Mouse (Mus musculus) Muller cell, postnatal 12 days (primary cell): ENCODE measurements around the gene Atn1.

Source experiments
- DNase-seq: peaks from one replicate; pipeline ENCODE4 v3.0.0-alpha.2; 2015; ENCODE audit errors: inconsistent ontology term

Gene Atn1

DNA sequence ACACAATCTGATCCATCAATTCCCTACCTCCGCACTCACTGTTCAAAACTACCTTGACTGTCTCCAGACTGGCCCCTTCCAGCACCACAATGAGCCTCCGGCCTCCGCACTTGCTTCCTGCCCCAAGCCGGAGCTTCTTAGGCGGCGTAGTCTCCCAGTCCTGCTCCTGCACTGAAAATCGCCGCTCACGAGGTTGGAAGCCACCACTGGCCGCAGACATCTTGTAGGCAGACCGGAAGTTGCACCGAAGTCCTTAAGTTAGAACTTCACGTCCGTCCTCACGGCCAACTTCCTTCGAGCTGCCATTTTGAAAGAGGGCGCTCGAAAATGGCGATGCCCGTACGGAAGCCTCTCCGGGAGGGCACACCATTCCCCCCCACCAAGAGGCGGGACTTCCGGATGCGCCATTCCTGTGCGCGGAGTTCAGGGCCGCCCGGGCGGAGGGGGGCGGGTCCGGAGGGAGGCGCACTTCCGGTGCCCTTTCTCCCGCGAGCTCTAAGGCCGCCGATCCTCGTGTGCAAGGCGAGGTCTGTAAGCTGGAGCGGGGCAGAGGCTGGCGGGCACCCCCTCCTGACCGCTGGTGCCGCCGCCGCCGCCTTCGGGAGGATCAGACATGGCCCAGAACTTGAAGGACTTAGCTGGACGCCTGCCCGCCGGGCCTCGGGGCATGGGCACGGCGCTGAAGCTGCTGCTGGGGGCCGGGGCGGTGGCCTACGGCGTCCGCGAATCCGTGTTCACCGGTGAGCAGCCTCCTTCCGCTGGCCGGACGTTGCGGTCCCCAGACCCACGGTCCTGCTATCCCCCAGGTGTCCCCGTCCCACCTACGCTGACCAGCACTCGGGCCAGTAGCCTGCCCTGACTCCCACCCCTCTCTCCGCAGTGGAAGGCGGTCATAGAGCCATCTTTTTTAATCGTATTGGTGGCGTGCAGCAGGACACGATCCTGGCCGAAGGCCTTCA is 44.2 kb downstream of the Atn1 start, which contains the start of the genes Emg1 and Phb2:
Gene Emg1 (minus strand): TSS at position 355 of the 959 bp plus-strand sequence.
Gene Phb2 (plus strand): TSS at position 513 of the 959 bp plus-strand sequence.
- DNase-seq = peak; percentile 99

DNA sequence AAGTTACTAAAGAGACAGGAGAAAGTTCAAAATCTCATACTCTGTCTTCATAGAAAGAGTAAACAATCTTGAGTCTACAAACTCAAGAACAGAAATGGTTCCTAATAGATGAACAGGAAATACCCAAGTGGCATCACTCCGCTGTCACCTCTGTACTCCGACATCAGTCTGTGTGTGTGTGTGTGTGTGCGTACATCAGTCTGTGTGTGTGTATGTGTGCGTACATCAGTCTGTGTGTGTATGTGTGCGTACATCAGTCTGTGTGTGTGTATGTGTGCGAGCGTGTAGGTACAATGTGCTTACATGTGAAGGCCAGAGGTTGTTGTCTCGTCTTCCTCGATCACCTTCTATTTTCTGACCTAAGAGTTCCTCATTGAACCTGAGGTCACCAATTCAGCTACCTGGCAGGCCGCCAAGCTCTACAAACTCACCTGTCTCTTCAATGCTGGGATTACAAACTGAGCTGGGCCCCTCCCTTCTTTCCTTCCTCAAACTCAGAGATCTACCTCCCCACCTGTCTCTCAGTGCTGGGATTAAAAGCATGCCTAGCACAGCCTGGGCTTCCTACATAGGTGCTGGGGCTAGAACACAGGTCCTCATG is 47.9 kb downstream of the Atn1 start:
- no peak for DNase-seq

DNA sequence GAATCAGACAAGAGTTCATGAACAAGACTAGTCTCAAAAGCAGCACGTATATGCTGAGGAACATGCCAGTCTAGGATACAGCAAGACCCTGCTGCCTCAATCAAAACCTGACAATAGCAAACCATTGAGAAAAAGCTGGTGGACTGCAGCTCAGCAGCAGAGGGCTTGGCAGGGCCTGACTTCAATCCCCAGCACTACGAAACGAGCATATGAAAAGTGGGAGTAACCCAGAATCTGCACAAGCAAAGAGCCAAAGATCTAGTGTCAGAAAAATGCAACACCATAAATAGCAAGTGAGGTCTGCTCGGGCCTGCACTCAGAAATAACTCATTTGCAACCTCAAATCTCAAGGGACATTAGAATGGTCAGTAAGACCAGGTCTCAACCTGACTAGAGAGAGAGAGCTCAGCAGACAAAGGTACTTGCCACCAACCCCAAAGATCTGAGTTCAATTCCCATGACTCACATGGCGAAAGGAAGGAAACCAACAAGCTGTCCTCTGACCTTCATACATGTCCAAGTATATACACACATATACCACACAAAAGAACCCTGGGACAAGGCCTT is 50.2 kb downstream of the Atn1 start:
- DNase-seq = no peak

DNA sequence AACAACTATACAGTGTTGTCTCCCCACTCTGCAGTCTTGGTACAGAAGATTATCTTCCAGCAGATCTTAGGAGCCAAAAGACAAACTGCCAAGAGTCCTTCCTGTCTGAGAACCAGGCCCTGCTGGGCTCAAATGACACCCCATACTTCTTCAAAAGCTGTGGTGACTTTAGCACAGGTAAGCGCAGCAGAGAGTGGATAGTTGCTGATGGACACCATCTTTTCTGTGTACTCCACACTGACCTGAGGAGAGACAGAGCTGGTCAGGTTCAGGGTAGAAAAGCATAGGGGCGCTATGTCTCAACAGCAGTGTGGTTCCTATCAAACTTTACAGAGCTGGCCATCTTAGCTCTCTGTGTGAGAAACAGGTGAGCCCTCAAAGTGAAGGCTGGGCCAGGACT is 51.9 kb downstream of the Atn1 start:
- DNase-seq = no peak

DNA sequence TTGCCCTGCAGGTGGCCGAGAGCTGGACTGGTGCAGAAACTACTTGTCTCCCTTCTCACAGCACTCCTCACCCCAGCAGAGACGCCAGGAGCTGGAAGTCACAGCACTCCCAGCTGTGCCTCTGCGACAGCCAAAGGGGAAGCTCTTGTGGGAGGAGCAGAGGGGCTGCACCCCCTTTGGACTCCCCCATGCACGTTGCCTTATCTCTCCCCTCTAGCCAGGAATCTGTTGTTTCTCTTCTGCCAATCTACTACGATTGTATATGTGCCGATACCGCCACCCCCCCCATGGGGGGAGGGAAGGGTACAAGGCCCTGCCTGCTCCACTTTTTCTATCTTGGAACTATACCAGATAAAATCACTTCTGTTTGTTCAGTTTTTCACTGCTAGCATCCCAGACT is 52.5 kb downstream of the Atn1 start:
- DNase-seq = no peak

DNA sequence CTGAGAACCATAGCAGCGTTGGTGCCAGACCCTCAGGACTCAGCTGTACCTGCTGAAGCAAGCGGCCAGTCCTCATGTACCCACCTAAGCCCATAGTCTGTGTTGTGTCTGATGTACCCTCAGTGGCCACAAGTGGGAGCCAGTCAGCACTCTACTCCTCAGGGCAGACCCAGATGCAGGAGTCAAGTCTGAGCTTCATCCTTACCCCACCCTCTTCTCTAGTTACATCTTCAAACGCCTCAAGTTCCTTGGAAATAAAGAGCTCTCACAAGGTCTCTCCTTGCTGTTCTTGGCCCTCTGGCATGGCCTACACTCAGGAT is 53.6 kb downstream of the Atn1 start:
- DNase-seq = no peak

DNA sequence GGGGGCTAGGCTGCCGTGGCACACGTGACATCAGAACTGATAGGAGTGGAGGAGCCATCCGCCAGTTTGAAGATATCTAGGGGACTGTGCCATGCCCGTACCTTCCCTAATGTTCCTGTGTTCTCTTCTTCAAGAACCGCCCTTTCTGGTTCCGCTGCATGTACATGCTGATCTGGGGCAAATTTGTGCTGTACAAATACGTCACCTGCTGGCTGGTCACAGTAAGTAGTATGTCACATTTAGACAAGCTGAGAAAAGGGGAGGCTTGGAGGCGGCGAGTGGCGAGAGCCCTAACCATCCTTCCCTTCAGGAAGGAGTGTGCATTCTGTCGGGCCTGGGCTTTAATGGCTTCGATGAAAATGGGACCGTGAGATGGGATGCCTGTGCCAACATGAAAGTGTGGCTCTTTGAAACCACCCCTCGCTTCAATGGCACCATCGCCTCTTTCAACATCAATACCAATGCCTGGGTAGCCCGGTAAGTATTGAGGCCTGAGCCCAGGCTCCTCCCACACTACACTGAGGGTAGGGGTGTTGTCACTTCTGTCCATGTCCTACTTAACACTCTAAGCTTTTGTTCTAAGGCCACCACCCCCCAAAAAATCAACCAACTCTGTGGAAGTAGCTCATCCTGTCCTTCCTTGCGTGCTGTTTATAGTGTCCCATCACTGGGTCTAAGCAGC is 54.1 kb downstream of the Atn1 start:
- DNase-seq = no peak

DNA sequence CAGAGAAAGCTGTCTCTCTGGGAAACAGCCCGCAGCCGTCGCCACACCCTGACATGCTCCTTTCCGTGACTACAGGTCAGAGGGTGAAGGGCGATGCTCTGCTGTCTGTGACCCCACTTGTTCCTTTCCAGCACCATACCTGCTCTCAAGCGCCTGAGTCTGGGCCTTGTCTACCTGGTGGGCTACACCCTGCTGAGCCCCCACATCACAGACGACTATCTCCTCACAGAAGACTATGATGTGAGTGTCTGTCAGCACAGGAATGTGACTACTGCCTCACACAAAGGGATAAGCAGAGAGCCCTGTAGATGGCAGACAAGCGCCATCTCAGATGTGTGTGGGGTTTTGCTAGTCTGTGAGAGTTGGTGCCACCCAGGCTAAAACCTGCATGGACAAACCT is 55.0 kb downstream of the Atn1 start:
- no peak for DNase-seq

DNA sequence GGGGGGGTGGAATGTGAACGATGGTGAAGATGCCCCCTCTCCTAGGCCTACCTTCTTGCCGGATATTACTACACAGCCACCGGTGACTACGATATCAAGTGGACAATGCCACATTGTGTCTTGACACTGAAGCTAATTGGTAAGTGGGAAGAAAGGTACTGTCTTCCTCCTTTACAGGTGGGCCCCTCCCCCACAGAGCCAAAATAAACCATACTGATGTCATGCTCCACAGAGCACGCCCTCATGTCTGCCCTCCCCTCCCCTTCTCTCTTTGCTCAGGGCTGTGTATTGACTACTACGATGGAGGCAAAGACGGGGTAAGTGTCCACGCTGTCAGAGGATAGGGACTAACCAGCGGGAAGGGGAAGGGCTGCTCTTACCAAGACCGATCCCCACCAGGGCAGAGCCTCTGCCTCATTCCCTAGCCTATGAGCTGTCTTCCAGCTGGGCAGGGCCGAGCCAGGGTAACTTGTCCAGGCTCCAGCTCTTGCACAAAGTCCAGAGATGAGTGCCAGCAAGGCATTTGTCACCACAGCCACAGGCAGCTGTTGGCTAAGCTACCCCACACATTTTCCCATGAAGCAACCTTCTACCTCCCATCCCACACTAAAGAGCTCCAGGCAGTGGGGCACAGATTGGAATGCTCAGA is 56.2 kb downstream of the Atn1 start:
- peak; percentile 92 for DNase-seq

DNA sequence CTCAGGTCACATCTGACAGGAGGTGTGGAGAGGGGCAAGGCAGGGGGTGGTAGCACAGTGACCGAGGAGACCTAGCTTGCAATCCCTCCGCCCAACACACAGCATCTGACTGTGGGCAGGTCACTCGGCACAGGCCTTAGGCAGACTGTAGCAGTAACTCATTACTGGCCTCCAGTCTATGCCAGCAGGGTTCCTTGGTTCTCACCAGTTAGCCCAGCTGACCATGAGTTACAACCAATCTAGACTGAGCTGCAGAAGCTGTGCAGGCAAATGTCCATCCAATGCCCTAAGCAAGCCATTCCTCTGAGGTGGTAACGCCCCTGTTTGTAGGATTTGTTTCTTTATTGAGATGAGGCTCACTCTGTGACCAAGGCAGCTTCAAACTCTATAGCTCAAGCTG is 57.0 kb downstream of the Atn1 start:
- no peak for DNase-seq

DNA sequence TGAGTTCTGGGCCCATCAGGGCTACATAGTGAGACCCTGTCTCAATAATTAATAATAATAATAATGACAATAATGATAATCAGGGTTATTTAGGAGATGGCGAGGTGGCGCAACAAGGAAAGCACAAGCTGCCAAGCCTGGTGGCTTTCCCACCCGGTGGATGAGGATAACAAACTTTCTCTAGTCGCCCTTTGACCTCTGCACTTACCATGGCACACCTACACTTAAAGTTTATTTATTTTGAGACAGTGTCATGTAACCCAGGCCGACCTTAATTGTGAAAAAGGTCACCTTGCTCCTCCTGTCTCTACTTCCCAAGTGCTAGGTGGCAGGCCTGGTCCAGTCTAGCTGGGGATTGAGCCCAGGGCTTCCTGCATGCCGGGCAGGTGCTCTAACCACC is 57.6 kb downstream of the Atn1 start:
- no peak for DNase-seq

DNA sequence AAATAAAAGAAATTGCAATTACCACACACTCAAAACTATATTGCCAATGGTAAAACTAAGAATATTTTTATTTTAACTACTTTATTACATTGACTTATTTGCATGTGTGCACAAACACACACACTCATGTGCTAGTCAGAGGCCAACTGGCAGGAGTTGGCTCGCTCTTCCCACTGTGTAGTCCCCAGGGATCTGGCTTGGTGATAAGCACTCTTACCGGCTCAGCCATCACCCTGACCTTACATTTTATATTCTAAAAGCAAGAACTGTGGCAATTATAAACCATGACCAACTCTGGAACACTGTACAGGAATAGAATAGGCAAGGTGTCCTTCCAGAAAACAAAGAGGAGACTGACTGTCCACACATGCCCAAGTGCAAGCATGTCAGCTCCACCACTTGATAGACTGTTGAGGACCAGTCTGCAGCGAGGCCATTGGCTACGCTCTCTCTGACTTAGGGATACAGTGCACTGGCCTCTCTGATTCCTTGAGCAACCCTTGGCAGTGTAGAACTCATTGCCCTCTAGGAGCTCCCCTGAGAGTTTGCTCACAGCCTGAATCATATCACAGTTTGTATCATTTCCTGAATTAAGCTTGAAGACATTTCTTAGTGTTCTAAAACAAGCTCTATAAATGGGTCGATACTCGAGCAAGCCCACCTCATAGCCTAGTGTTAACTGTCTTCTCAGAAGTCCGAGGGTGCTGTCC is 59.7 kb downstream of the Atn1 start:
- DNase-seq = no peak

DNA sequence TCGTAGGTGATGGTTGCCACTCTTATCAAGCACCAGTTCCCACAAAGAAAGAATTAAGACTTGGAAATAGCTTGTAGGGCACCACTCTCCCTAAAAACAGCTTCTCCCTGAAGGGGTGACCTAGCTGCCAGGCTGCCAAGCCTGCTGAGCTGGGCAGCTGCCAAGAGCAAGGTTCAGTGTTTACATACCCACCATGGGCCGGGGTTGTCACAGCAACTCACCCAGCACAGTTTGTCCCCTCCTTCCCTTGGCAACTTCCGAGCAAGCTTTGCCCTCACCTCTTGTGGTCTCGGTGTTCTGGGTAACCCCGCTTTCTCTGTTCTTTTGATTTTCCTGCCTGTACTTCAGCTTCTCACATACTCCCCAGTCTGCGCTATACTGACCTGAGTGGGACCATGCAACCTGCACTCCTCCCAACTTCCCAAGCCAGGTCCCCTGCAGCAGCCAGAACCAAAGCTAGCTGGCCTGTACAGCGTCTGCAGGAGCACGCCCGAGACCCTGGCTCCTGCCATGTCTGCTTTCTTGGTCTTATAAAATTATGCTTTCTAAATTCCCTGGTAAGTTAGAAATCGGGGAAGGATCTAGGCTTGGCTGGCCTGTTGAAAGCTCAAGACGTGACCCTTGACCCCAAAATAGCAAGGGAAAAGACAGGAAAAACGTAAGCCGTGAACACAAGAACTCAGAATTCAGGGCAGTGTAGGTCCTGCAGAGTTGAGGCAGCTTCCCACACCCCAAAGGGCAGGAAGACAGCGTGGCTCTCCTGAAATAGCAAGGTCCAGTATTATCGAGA is 62.0 kb downstream of the Atn1 start:
- DNase-seq = peak; percentile 57

DNA sequence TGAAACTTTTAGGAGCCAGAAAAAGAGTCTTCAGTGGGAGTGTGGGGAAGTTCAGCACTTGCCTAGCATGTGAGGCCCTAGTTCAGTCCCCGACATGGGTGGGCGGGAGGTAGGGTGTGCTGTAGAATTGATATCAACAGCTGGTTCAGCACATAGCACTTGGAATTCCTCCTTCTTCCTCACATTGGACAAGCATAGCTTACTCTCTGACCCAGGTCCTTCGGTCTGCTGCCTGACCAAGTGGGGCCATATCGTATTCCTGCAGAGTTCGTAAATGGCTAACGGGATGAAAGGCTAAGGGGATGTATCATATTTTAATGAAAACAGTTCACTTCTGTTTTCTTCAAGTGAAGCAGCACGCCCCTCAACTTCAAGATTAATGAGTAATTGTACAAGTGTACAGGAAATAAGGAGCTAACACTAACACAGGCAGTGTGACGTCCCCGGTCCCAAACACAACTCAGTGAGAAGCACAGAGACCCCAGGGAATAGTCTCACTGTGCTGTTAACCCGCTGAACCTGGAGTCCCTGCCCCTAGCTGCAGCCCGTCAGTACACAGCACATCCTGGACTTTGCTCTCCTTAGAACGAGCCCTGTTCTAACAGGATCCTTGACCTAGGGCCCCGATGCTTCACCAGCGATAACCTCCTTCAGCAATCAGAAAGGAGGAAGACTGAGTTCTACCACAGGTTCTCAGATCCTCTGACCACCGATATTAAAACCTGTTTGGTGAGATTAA is 62.9 kb downstream of the Atn1 start:
- DNase-seq = no peak
